Mouse (Mus musculus): Measurements from ENCODE around the gene Atg5.
"Not testable (repeated sequence)": the region's sequence is repeated elsewhere in the genome, so short reads cannot be mapped to it uniquely, and the experiment has no call there.

Atg5 gene

GRCm38 (mm10) chr10:44316280-44317270, 48.4 kb downstream of the Atg5 start:
- DNase-seq, result no peak

- DNase-seq, result peak in 1 of 2 experiments; percentile 40
Observed at GRCm38 (mm10) chr10:44322166-44322565, 54.0 kb downstream of the Atg5 start.

- DNase-seq, result peak in 1 of 2 experiments; percentile 15
Observed at GRCm38 (mm10) chr10:44323070-44323775, 55.1 kb downstream of the Atg5 start.

GRCm38 (mm10) chr10:44323836-44324235, 55.7 kb downstream of the Atg5 start:
- no peak for DNase-seq

GRCm38 (mm10) chr10:44325551-44326500, 57.7 kb downstream of the Atg5 start:
- peak; percentile 40 to 49 for DNase-seq

- no peak for DNase-seq
Observed at GRCm38 (mm10) chr10:44327057-44327456, 58.9 kb downstream of the Atg5 start.

GRCm38 (mm10) chr10:44328347-44328746, 60.2 kb downstream of the Atg5 start:
- DNase-seq, result peak; percentile 35 to 75

GRCm38 (mm10) chr10:44330717-44331116, 62.6 kb downstream of the Atg5 start:
- no peak for DNase-seq

- no peak for DNase-seq
Observed at GRCm38 (mm10) chr10:44331469-44331868, 63.3 kb downstream of the Atg5 start.

- not testable (repeated sequence) for DNase-seq
Observed at GRCm38 (mm10) chr10:44332656-44333055, 64.5 kb downstream of the Atg5 start.

GRCm38 (mm10) chr10:44336641-44337382, 68.7 kb downstream of the Atg5 start:
- not testable (repeated sequence) for DNase-seq

- no peak for DNase-seq
Observed at GRCm38 (mm10) chr10:44338571-44338970, 70.4 kb downstream of the Atg5 start.

GRCm38 (mm10) chr10:44339326-44339725, 71.2 kb downstream of the Atg5 start:
- no peak for DNase-seq

- DNase-seq, result no peak
Observed at GRCm38 (mm10) chr10:44340928-44341327, 72.8 kb downstream of the Atg5 start.

GRCm38 (mm10) chr10:44341826-44342521, 73.8 kb downstream of the Atg5 start:
- no peak for DNase-seq

- no peak for DNase-seq
Observed at GRCm38 (mm10) chr10:44343351-44343750, 75.2 kb downstream of the Atg5 start.

GRCm38 (mm10) chr10:44347549-44348172, 79.5 kb downstream of the Atg5 start:
- DNase-seq, result no peak

- DNase-seq, result no peak
Observed at GRCm38 (mm10) chr10:44348474-44349415, 80.6 kb downstream of the Atg5 start.

GRCm38 (mm10) chr10:44353467-44353866, 85.3 kb downstream of the Atg5 start:
- DNase-seq, result no peak
